Mouse (Mus musculus) layer of hippocampus, postnatal 10 days (tissue): Measurements from ENCODE around the gene Ap3b1. TPM values are rescaled to one million over a fixed set of nuclear protein-coding genes. Genes with fewer than 3 reads are reported as not detected.

Source experiments
- DNase-seq, 2 experiments: peaks; one replicate each; pipeline ENCODE4 v3.0.0; 2021; ENCODE audit warnings: low spot score in 2 of 2
- total RNA-seq, 2 experiments: library from RNA; stranded (reverse); gene quantifications; 2 replicates each; pipeline ENCODE4 v1.2.3; 2021

Gene Ap3b1
- total RNA-seq, 2 experiments from 2014 or later = 45.4 to 46.2 TPM

DNA sequence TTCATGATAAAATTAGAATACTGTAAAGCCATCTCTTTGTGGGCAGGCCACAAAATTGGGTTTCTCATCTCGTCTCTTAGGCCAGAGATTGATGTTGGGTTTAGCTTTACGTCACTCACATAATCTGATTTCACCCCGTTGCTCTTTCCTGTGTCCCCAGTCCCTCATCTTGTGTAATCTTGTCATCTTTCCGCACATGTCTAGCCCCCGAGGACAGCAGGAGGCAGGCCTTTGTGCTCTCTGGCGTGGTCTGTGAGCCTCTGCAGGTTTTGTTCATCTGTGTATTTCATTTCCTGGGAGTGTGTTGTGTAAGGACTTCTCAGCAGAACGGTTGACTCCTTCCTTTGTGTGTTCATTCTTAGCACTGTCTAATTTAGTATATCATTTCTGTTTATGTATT lies 90.8 kb downstream of the Ap3b1 start:
- no peak for DNase-seq

DNA sequence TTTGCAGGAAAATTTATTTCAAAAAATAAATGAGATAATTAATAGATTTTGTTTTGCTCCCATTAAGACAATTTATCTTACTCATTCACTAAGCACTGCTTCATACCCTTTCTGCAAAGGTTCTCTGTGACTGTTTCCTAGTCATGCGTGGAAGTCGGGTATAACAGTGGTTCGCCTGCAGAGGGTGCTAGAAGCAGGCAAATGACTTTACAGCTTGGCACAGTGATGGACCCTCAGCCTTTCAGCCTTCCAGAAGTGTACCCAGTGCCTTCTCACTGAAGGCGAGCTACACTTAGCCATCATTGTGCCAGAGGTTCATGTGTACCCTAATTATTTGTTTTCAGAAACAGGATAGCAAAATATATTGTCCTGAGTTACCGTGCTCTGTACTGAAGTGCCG lies 92.5 kb downstream of the Ap3b1 start:
- DNase-seq = peak; percentile 68 to 74

DNA sequence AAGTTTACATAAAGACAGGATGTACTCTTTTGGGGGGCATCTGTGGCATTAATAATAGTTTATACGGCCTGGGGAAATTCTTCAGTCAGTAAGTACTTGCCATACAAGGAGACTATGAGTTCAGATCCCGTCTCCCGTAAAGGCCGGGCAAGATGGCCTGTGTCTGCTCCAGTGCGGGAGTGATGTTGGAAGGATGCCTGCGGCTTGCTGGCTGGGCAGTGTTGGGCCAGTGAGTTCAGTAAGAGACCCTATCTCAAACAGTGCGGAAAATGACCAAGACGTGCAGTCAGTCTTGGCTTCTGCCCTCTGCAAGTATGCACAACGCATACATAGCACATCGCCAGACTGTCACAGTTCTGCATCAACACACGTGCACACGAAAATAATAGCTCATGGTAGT lies 95.4 kb downstream of the Ap3b1 start:
- DNase-seq = no peak

DNA sequence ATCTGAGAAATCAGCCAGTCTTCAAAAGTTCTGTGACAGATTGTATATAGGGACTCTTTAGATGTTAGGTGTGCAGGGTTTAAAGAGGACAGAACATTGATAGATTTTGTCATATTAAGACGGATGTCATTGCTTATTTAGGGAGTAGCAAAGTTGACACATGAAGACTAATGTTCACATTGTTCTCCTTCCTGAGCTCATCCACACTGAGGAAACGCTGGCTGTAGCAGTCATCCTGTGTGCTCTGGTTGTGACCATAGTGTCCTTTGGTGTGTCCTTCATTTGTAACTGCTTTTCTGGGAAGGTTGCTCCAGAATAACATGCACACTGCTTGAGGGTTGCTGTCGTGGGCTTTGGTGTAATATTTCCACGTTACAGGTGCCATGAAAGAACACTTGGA lies 100.4 kb downstream of the Ap3b1 start:
- DNase-seq = no peak

- no peak for DNase-seq
Observed at GRCm38 (mm10) chr13:94464221-94464620, 105.5 kb downstream of the Ap3b1 start.

- DNase-seq = no peak
Observed at GRCm38 (mm10) chr13:94468551-94468950, 109.8 kb downstream of the Ap3b1 start.

DNA sequence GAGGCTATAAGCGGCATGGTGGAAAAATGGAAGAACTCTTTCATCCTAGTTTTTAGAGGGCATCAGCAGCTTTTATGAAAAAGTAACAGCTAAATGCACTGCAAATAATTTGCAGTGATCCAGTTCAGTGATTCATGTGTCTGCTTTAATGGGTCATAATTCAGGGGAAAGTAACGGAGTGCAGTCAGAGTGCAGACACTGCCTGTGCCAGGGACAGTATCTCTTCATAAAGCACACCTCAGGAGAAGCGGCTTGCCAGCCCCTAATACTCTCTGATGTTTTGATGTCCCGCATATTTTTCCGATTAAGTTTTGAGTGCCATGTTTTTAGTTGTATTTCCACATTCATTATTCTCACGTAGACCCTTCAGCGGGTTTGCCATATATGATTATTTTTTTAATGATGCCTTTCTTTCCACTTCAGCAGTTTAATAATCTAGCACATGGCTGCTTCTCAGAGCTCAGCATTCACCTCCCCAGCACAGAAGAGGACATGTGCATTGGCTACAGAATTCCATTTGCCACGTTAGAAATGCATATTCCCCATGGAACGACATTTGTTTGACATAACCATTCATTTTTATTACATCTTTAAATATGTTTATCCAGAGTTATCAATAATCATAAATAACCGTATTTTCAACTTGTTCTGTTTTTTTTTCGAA lies 112.4 kb downstream of the Ap3b1 start:
- no peak for DNase-seq

GRCm38 (mm10) chr13:94476208-94476607 lies 117.4 kb downstream of the Ap3b1 start:
- DNase-seq = no peak

GRCm38 (mm10) chr13:94480256-94480655 lies 121.5 kb downstream of the Ap3b1 start:
- DNase-seq = no peak

DNA sequence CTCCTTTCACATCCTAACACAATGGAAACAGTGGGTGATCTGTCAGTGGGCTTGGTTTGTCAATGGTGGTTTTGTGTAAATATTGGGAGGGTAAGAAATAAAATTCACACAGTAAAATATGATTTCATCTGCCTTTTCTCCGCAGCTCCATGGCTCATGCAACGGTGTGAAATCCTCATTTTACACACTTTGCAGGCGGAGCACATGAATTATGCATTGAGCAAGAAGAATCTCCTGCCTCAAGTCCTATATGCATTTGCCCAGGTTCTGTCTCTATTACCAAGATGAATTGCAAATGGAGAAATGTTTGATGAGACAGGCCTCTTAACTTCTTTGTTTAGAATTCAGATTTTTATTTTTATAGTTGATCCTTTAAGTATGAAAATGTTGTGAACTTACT lies 131.9 kb downstream of the Ap3b1 start:
- no peak for DNase-seq

GRCm38 (mm10) chr13:94491159-94491558 lies 132.4 kb downstream of the Ap3b1 start:
- no peak for DNase-seq

GRCm38 (mm10) chr13:94497521-94497920 lies 138.8 kb downstream of the Ap3b1 start:
- DNase-seq = no peak

DNA sequence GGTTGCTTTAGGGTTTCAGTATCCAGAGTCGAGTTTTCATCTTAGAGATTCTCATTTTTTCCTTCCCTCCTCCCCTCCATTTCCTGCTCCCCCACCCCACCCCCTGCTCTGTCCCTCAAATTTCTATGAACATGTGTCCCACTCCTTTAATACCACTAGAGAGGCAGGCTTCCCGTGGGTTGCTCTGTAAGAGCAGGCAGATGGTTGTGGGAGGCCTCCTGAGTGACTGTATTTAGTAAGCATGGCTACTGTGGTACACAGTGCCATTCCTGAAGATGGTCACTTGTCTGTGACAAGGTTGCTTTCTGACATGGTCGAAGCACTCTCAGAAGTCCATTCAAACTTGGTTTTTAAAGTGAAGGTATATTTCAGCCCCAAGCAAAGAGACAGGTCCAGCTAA lies 147.7 kb downstream of the Ap3b1 start:
- DNase-seq = no peak

DNA sequence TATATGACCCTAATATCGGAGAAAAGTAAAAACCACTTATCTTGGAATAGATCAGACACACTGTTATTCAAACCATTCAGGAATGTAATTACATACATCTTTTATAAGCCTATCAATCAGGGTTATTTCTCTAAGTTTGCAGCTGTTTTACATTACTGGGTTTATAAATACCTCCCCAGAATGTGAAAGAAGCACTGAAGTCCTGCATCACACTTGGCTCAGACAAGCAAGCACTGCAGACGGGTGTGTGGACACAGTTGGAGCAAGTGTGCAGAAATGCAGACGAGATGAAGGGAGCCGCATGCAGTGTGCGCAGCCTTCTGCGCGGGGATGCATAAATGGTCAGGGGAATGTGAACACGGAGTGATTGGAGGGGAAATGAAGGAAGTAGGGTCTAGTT lies 149.6 kb downstream of the Ap3b1 start:
- no peak for DNase-seq

DNA sequence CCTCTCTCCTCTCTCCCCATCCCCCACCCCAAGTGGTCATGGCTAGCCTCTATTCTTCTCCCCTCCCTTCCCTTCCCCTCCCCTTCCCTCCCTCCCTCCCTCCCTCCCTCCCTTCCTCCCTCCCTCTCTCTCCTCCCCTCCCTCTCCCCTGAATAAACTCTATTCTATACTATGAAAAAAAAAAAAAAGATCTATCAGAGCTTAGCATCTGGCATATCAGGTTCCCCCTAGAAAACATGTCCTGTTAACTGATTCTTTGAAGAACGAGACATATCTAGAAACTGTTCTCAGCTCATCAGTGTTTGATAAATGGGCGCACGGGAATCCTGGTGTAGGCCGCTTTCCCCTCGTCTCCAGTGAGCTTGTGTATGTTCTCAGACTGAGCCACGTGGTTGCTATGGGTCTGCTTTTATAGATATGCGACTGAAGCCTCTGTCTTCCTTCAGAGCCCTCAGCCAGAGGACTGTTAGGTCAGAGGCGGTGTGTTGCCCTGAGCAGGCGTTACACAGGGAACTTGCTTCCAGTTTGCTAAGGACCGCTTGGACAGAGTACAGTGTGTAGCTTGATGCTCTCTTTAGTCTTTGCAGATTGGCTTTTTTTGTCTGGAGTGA lies 154.5 kb downstream of the Ap3b1 start:
- DNase-seq = no peak

GRCm38 (mm10) chr13:94513898-94514297 lies 155.1 kb downstream of the Ap3b1 start:
- DNase-seq = no peak

- DNase-seq = no peak
Observed at GRCm38 (mm10) chr13:94514992-94515391, 156.2 kb downstream of the Ap3b1 start.

DNA sequence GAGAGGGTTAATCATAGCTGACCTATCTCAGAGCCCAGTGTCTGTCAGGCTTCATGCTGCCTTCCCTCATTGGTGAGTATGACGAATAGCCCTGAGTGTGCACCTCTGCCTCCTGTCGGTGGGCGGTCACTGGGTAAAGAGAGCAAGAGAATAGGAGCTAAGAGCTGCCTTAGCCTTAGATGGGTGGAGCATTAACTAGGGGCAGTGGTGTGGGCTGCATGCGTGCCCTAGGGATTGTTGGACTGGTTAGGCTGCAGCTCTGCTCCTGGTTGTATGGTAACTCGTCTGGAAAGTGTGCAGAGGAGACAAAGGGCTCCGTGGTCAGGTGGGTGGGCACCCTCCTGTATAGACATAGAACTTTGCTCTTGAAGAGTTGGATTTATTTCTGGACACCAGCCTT lies 157.8 kb downstream of the Ap3b1 start:
- no peak for DNase-seq

GRCm38 (mm10) chr13:94518176-94518575 lies 159.4 kb downstream of the Ap3b1 start:
- DNase-seq = no peak

DNA sequence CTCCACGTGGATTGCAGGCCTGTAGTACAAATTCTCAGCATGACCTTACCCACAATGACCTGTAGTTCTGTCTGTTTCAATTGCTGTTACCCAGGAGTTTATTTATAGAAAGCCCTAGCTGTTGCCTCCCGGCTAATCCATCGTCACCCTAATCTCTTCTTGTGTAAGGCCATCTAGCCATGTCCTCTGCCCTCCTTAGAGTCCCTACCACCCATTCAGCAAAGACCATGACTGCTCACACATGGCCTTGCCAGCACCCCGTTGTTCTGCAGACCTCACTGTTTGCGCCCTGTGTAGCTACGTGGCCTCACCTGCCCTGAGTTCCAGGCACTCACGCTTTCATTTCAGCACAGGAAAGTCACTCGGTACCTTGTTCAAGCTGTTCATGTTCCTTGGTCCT lies 160.5 kb downstream of the Ap3b1 start:
- DNase-seq = no peak

DNA sequence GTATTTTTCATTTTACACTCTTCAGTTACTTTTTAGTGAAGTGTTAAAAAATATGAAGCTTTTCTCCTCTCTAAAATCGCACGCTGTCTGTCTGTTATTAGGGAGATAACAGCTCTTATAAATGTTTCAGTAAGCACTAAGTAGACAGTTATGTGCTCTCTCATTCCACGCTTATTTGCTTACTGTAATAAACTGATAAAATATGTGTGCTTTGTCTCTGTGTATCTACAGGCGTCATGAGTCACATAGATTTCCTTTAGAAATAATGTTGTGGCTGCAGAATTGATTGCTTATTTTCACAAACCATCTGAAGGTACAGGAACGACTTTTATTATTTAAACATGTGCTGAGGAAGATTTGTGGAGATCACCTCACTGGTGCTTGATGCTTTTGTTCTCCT lies 164.5 kb downstream of the Ap3b1 start:
- DNase-seq = no peak

DNA sequence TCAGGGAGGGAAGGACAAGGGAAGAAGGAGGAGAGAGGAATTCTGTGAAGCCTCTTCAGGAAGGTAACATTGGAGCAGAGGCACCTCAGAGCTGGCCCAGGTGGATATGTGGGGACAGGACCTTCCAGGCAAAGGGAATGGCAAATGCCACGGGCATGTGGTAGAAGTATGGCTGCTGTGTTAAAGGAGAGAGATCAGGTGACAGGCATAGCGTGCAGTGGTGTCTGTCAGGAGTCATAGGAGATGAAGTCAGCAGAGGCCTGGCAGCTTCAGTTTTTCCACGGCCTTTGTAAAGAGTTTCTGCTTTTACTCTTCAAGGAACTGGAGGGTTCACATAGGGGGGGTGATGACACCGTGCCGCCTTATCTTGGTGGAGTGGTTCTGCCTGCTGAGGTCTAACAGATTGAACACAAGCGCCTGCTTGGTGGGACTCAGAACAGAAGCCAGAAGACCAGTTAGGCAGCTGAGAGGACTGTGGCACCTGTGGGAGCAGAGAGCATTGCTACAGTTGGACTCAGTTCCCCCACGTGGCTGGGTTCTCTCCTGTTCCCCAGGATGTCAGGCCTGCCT lies 166.0 kb downstream of the Ap3b1 start:
- DNase-seq = no peak

DNA sequence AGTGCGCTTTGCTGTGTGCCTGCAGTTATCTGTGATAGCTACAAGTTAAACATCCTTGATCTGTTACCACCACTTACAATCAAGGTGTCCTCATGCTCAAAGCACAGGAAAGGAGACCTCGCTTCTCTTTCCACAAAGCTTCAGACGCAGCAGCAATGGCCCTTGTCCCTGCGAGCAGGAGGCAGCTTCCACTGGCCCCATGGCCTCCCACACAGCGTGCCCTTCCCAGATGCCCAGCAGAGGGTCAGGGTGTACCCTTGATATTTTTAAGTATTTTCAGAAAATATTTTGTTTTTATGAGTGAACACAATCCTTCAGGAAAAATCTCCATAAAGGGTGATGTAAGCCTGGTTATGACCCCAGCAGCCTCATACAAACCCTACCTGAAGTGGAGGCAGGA lies 170.4 kb downstream of the Ap3b1 start:
- no peak for DNase-seq
